Mouse (Mus musculus): Measurements from ENCODE around the gene Fam84b.

The Fam84b gene

DNA sequence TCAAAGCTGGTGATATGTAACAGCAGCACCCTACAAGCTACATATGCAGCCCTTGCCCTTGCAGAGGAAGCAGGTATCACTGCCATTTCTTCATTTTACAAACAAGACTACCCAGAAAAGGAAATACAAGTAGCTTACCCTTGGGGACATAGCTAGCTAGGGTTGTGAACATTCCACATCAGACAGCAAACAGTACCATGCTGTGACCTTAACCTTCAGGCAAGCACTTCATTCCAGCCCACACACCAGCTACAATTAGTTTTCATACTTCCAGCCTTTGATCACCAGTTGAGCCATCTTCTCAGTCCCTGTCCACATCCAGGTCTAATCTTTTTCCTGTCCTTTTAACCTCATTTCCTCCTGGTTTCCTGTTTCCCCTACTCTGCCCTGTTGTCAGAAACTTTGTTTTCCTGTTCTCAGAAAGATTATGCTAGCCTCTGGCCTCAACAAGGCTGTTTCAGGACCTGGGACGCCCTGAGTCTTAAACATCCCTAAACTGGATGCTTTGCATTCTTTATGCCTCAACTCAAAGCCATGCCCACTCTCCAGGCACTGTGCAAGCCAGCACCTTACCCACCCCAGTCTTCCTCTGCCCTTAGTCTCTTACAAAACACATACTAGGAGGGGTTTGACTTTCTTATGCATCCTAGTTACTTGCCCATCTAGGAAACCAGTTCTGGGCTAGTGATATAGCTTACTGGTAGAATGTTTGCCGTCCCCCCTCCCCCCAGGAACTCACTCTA lies 19.9 kb downstream of the Fam84b start:
- no peak for DNase-seq (ENCODE audit: low read depth, low spot score)

GRCm38 (mm10) chr15:60832586-60832985 lies 21.0 kb downstream of the Fam84b start:
- no peak for DNase-seq (ENCODE audit: low read depth, low spot score)

GRCm38 (mm10) chr15:60826226-60826625 lies 27.4 kb downstream of the Fam84b start:
- DNase-seq (ENCODE audit: low read depth, low spot score) = no peak

DNA sequence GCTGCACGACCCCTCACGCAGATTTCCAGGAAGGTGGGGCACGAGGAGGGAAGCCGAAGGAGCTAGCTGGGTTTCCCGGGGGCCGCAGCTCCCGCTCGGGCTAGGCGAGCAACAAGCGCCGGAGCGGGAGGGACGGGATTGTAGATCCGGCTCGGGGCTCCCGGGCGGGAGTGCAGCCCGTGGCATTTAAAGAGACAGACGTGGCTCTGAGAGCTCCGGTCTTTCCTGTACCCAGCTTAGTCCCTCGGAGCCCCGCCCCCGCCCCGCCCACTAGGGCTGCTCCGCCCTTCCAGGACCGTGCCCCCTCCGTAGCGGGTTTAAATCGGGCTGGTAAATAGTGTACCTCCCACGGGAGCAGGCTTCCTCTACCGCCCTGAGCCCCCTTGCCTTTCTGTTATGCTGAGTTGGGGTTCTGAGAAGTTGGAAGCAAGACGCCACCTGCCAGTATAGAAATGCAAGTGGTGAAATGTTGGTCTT lies 28.8 kb downstream of the Fam84b start:
- peak; percentile 52 for DNase-seq (ENCODE audit: low read depth, low spot score)

DNA sequence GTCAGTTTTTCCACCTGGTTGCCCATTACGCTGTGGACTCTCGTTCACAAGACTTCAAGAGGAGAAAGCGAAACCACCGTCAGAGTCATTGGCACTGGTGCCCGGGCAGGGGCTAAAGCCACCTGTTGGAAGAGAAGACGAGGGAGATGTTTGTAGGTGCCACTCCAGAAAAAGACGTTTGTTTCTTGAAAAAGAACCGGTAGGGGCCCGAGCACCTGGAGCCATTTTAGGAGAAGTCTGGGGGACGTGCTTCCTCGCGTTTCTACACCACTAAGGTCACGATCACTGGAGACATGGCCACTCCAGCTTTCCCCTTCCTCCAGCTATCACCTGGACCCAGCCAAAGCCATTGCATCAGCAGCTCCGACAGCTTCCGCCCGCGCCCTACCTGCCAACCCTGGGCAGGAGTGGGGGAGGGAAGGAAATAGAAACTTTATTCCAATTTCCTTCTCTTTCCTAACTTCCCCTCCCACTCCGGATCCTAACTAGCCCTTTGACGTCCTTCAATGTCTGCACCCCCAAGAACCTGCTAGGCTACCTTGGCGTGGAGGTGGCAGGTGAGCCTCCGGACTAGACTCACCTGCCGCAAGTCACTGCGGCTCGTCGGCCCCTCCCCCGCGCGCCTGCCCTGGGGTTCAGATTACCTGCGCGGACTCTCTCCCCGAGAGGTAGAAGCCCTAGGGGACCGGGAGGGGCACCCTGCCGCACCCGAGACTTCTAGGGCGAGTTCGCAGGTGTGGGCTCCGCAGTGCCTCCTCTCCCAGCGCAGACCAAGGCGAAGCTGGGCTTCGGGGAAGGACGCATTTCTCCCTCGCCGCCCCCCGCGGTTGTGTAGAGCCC lies 29.5 kb downstream of the Fam84b start:
- no peak for DNase-seq (ENCODE audit: low read depth, low spot score)

DNA sequence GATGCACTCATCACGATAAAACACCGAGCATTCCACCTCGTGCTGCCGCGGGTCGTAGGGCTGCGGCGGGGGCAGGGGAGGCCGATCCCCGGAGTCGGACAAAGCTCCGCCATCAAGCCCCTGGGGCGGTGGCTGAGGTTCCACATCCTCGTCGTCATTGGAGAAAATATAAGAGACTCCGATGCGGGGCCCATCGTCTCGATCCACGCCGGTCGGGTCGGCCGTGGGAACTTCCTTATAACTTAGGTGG lies 30.0 kb downstream of the Fam84b start:
- no peak for DNase-seq (ENCODE audit: low read depth, low spot score)

- DNase-seq (ENCODE audit: low read depth, low spot score) = no peak
These were observed 30.6 kb downstream of the Fam84b start for GRCm38 (mm10) chr15:60822803-60823619.

GRCm38 (mm10) chr15:60822101-60822802 lies 31.3 kb downstream of the Fam84b start:
- DNase-seq (ENCODE audit: low read depth, low spot score) = no peak

DNA sequence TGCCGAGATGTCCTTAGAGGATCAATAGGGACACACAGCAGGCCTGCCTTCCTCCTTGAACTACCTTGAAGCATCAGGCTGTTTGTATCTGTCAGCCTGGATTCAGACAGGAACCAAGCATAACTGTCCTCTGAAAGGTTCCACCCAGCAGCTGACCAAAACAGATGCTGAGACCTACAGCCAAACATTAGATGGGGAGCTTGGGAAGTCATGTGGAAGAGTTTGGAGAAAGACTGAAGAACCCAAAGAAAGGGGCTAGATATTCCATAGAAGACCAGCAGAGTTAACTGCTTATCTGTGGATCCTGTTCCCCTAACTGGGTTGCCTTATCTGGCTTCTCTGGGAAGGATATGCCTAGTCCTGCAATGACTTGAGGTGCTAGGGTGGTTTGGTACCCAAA lies 35.1 kb downstream of the Fam84b start:
- no peak for DNase-seq (ENCODE audit: low read depth, low spot score)

DNA sequence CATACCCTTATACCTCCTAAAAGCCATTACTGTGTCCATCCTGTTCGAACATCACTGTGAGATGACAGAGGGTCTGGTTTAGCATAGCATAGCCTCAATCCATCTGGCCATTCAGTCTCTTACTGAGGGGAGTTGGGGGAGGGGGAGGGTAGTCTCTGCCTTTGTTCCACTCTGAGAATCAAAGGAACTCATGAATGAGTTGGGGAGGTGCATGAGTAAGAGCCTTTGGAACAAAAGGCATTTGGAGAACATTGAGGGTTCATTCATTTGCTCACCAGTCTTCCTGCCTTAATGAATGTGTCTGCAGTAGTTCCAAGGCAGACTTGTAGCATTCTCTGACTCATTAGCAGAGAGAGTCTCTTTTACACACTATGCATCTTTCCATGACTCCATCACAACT lies 37.1 kb downstream of the Fam84b start:
- no peak for DNase-seq (ENCODE audit: low read depth, low spot score)

DNA sequence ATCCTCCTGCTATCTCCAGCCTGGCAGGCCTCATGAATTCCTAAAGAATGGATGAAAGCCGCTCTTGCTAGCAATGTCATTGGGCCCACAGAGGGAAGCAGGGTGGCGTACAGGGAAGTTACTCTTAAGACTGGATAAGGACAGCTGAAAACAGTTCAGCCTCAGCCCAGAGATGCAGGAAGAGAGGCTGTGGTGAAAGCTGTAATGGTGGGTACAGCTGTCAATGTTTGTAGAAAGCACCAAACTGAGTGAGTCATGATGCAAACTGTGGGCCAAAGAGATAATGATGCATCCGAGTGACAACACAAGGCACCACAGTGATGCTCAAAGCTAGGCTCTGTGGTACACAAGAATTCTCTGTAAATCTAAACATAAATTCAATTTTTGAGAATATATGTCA lies 39.0 kb downstream of the Fam84b start:
- no peak for DNase-seq (ENCODE audit: low read depth, low spot score)

DNA sequence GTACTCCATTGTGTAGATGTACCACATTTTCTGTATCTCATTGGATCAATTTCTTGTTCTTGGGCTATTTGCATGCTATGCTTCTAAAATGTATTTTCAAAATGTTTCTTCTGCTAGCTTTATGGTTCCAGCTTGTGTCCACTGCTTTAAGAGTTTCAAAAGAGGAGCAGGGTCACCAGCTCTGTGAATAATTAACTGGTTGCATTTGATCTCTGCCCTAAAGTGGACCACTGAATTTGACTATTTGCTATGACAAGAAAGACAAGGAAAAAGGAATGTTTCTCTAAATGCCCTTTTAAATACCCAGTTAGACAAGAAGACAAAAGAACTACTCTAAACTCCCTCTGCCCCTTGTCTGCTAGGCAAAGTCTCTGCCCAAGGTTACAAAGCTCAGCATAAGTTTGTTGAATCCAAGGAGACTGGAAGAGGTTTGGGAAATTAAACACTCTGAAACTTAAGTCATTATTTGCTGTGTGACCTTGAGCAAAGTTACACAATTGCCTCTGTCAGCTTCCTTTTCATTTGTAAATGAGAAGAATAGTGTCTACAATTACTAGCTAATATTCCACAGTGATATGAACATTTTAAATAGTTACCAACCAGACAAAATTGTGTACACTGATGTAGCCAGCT lies 60.4 kb downstream of the Fam84b start:
- DNase-seq (ENCODE audit: low read depth, low spot score) = no peak

DNA sequence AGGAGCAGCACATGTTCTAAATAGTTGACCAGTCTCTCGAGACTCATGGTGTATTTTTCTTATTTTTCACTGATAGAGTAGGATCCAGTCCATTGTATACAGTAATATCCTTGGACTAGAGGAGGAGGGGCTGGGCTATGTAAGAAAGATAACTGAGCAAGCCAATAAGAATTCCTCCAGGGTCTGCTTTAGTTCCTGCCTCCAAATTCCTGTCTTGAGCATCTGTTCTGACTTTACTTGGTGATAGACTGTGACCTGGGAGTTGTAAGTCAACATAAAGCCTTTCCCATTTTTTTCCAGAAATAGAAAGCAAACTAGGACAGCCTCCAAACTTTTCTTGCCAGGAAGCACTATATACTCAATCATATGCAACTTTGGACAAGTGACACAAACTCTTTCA lies 64.5 kb downstream of the Fam84b start:
- DNase-seq (ENCODE audit: low read depth, low spot score) = no peak

DNA sequence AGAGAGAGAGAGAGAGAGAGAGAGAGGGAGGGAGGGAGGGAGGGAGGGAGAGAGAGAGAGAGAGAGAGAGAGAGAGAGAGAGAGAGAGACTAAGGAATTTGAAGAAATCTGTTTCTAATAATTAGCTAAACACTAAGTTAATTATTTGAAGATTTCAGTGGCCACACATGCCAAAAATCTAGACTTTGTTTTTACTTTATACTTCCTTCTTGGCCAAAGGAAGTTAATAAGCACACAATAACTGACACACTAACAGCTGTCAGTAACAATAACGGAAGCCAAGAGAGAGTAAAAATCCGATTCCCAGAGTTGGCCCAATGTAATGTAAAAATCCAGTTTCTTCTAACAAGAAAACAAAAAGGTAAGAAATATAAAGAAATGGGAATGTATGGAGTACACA lies 69.8 kb downstream of the Fam84b start:
- no peak for DNase-seq (ENCODE audit: low read depth, low spot score)

GRCm38 (mm10) chr15:60779531-60779973 lies 74.0 kb downstream of the Fam84b start:
- no peak for DNase-seq (ENCODE audit: low read depth, low spot score)

DNA sequence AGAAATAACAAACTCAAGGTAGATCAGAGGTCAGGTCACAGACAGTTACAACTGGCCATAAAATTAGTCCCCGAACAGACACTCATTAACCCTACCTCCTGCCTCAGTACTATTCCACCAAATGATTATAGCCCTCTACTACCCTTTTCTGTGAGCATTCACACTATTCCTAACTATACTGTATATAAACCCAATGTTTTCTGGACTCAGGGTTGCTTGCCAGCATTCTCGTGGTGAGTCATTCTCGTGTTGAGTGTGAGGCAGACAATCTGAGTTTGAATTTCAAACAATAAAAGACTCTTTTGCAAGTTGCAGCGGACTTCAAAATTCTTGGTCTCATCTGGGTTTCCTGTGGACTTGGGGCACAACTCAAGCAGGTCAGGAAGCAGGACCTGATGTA lies 74.5 kb downstream of the Fam84b start:
- DNase-seq (ENCODE audit: low read depth, low spot score) = no peak
